Mouse (Mus musculus): ENCODE measurements around the gene Daam1. TPM values are rescaled to one million over a fixed set of nuclear protein-coding genes. Genes with fewer than 3 reads are reported as not detected.
A peak's percentile ranks its signal among the peaks of the same experiment; 100 is the strongest.

Daam1 gene
- polyA plus RNA-seq, 1 experiment from 2014 or later, result 10.4 TPM

GRCm38 (mm10) chr12:71995831-71996230, 165.0 kb downstream of the Daam1 start:
- WGBS, result 78% methylated on average over 8 of the region's 8 CpGs

GRCm38 (mm10) chr12:71996920-71997319, 166.0 kb downstream of the Daam1 start:
- WGBS, result 82% methylated on average over 2 of the region's 2 CpGs
- H3K36me3 ChIP-seq, result peaks cover 15% of the 10 kb centered on the region
- H3K4me3 ChIP-seq, result no peak overlapping the region
- H3K4me1 ChIP-seq, result no peaks in the 10 kb centered on the region
- no peaks in the 10 kb centered on the region for H3K27me3 ChIP-seq
- H3K27ac ChIP-seq, result no peak overlapping the region
- H3K9me3 ChIP-seq, result no peaks in the 10 kb centered on the region
- no peak for ATAC-seq (ENCODE audit: insufficient number of reproducible peaks, insufficient read depth, low FRiP score, low TSS enrichment, low read depth)
- H3K9ac ChIP-seq, result no peak overlapping the region
- no peak overlapping the region for H3K4me2 ChIP-seq

More at GRCm38 (mm10) chr12:71995831-71996230, 165.0 kb downstream of the Daam1 start:
- no peaks in the 10 kb centered on the region for H3K27me3 ChIP-seq
- peaks cover 22% of the 10 kb centered on the region for H3K36me3 ChIP-seq
- H3K27ac ChIP-seq, result no peak overlapping the region
- H3K9ac ChIP-seq, result no peak overlapping the region
- ATAC-seq (ENCODE audit: insufficient number of reproducible peaks, insufficient read depth, low FRiP score, low TSS enrichment, low read depth), result no peak
- no peak overlapping the region for H3K4me2 ChIP-seq
- H3K4me1 ChIP-seq, result no peaks in the 10 kb centered on the region
- H3K9me3 ChIP-seq, result no peaks in the 10 kb centered on the region
- H3K4me3 ChIP-seq, result no peak overlapping the region

- Histone ChIP-seq H3K9ac (no peak overlapping the region), H3K36me3 (peaks cover 13% of the 10 kb centered on the region), H3K27ac (no peak overlapping the region), H3K27me3 (no peaks in the 10 kb centered on the region), H3K9me3 (no peaks in the 10 kb centered on the region), H3K4me3 (no peak overlapping the region), H3K4me2 (no peak overlapping the region), H3K4me1 (no peaks in the 10 kb centered on the region)
- ATAC-seq (ENCODE audit: insufficient number of reproducible peaks, insufficient read depth, low FRiP score, low TSS enrichment, low read depth), result no peak
- WGBS, result 78% methylated on average over 4 of the region's 4 CpGs
These were observed 166.5 kb downstream of the Daam1 start for GRCm38 (mm10) chr12:71997364-71997763.

GRCm38 (mm10) chr12:71998653-71999052, 167.8 kb downstream of the Daam1 start:
- 67% methylated on average over 4 of the region's 4 CpGs for WGBS
- no peaks in the 10 kb centered on the region for H3K9me3 ChIP-seq
- no peak overlapping the region for H3K4me2 ChIP-seq
- H3K27me3 ChIP-seq, result no peaks in the 10 kb centered on the region
- ATAC-seq (ENCODE audit: insufficient number of reproducible peaks, insufficient read depth, low FRiP score, low TSS enrichment, low read depth), result no peak
- H3K4me1 ChIP-seq, result no peaks in the 10 kb centered on the region
- no peak overlapping the region for H3K27ac ChIP-seq
- H3K4me3 ChIP-seq, result no peak overlapping the region
- H3K9ac ChIP-seq, result no peak overlapping the region
- peaks cover 3% of the 10 kb centered on the region; the same call in 1 of the 2 replicates for H3K36me3 ChIP-seq

GRCm38 (mm10) chr12:71999671-72000070, 168.8 kb downstream of the Daam1 start:
- Histone ChIP-seq H3K9ac (no peak overlapping the region), H3K27me3 (no peaks in the 10 kb centered on the region), H3K27ac (no peak overlapping the region), H3K4me1 (no peaks in the 10 kb centered on the region), H3K9me3 (no peaks in the 10 kb centered on the region), H3K4me2 (no peak overlapping the region), H3K4me3 (no peak overlapping the region), H3K36me3 (no peaks in the 10 kb centered on the region)
- ATAC-seq (ENCODE audit: insufficient number of reproducible peaks, insufficient read depth, low FRiP score, low TSS enrichment, low read depth), result no peak
- WGBS, result 79% methylated on average over 2 of the region's 2 CpGs

- no peak overlapping the region for H3K9ac ChIP-seq
- H3K4me1 ChIP-seq, result no peaks in the 10 kb centered on the region
- WGBS, result 95% methylated on average over 1 of the region's 1 CpGs
- no peak overlapping the region for H3K27ac ChIP-seq
- no peaks in the 10 kb centered on the region for H3K27me3 ChIP-seq
- H3K4me3 ChIP-seq, result no peak overlapping the region
- ATAC-seq (ENCODE audit: insufficient number of reproducible peaks, insufficient read depth, low FRiP score, low TSS enrichment, low read depth), result no peak
- no peaks in the 10 kb centered on the region for H3K9me3 ChIP-seq
- no peaks in the 10 kb centered on the region for H3K36me3 ChIP-seq
- no peak overlapping the region for H3K4me2 ChIP-seq
These were observed 170.9 kb downstream of the Daam1 start for GRCm38 (mm10) chr12:72001811-72002210.

- H3K4me1 ChIP-seq, result no peaks in the 10 kb centered on the region
- H3K27ac ChIP-seq, result no peak overlapping the region
- no peak overlapping the region for H3K4me3 ChIP-seq
- no peak overlapping the region for H3K4me2 ChIP-seq
- no peak for ATAC-seq (ENCODE audit: insufficient number of reproducible peaks, insufficient read depth, low FRiP score, low TSS enrichment, low read depth)
- H3K27me3 ChIP-seq, result no peaks in the 10 kb centered on the region
- no peaks in the 10 kb centered on the region for H3K9me3 ChIP-seq
- 84% methylated on average over 3 of the region's 3 CpGs for WGBS
- no peaks in the 10 kb centered on the region for H3K36me3 ChIP-seq
- no peak overlapping the region for H3K9ac ChIP-seq
These were observed 174.4 kb downstream of the Daam1 start for GRCm38 (mm10) chr12:72005307-72005706.

GRCm38 (mm10) chr12:72007656-72008055, 176.8 kb downstream of the Daam1 start:
- H3K4me3 ChIP-seq, result no peak overlapping the region
- H3K36me3 ChIP-seq, result no peaks in the 10 kb centered on the region
- WGBS, result 84% methylated on average over 3 of the region's 3 CpGs

GRCm38 (mm10) chr12:72009051-72009902, 178.4 kb downstream of the Daam1 start:
- Histone ChIP-seq H3K27me3 (no peaks in the 10 kb centered on the region), H3K4me2 (no peak overlapping the region), H3K4me3 (no peak overlapping the region), H3K36me3 (no peaks in the 10 kb centered on the region), H3K9ac (no peak overlapping the region), H3K27ac (no peak overlapping the region), H3K9me3 (no peaks in the 10 kb centered on the region), H3K4me1 (peaks cover 12% of the 10 kb centered on the region)
- whole genome bisulfite sequencing, result 88% methylated on average over 13 of the region's 13 CpGs
- ATAC-seq (ENCODE audit: insufficient number of reproducible peaks, insufficient read depth, low FRiP score, low TSS enrichment, low read depth), result no peak

More at GRCm38 (mm10) chr12:72007656-72008055, 176.8 kb downstream of the Daam1 start:
- ATAC-seq (ENCODE audit: insufficient number of reproducible peaks, insufficient read depth, low FRiP score, low TSS enrichment, low read depth), result no peak
- no peaks in the 10 kb centered on the region for H3K27me3 ChIP-seq
- H3K4me1 ChIP-seq, result no peaks in the 10 kb centered on the region
- no peaks in the 10 kb centered on the region for H3K9me3 ChIP-seq
- no peak overlapping the region for H3K9ac ChIP-seq
- H3K27ac ChIP-seq, result no peak overlapping the region
- H3K4me2 ChIP-seq, result no peak overlapping the region

GRCm38 (mm10) chr12:72011404-72011803, 180.5 kb downstream of the Daam1 start:
- WGBS, result 94% methylated on average over 3 of the region's 3 CpGs
- no peak overlapping the region for H3K4me3 ChIP-seq

GRCm38 (mm10) chr12:72012126-72012525, 181.2 kb downstream of the Daam1 start:
- 85% methylated on average over 6 of the region's 6 CpGs for WGBS
- Histone ChIP-seq H3K4me1 (peaks cover 16% of the 10 kb centered on the region), H3K27ac (no peak overlapping the region), H3K9me3 (no peaks in the 10 kb centered on the region), H3K36me3 (no peaks in the 10 kb centered on the region), H3K4me2 (no peak overlapping the region), H3K27me3 (no peaks in the 10 kb centered on the region), H3K9ac (no peak overlapping the region), H3K4me3 (no peak overlapping the region)
- ATAC-seq (ENCODE audit: insufficient number of reproducible peaks, insufficient read depth, low FRiP score, low TSS enrichment, low read depth), result no peak

More at GRCm38 (mm10) chr12:72011404-72011803, 180.5 kb downstream of the Daam1 start:
- Histone ChIP-seq H3K27ac (no peak overlapping the region), H3K9me3 (no peaks in the 10 kb centered on the region), H3K4me2 (no peak overlapping the region), H3K9ac (no peak overlapping the region), H3K27me3 (no peaks in the 10 kb centered on the region), H3K36me3 (no peaks in the 10 kb centered on the region), H3K4me1 (peaks cover 16% of the 10 kb centered on the region)
- ATAC-seq (ENCODE audit: insufficient number of reproducible peaks, insufficient read depth, low FRiP score, low TSS enrichment, low read depth), result no peak

- H3K27ac ChIP-seq, result peak overlapping the region; percentile 71
- peak overlapping the region; percentile 37 for H3K4me2 ChIP-seq
- H3K4me3 ChIP-seq, result no peak overlapping the region
- peak overlapping the region; percentile 46; the same call in 1 of the 2 replicates for H3K9ac ChIP-seq
- H3K9me3 ChIP-seq, result no peaks in the 10 kb centered on the region
- ATAC-seq (ENCODE audit: insufficient number of reproducible peaks, insufficient read depth, low FRiP score, low TSS enrichment, low read depth), result no peak
- H3K27me3 ChIP-seq, result no peaks in the 10 kb centered on the region
- H3K36me3 ChIP-seq, result no peaks in the 10 kb centered on the region
- peaks cover 16% of the 10 kb centered on the region for H3K4me1 ChIP-seq
- 63% methylated on average over 13 of the region's 13 CpGs for WGBS
These were observed 183.0 kb downstream of the Daam1 start for GRCm38 (mm10) chr12:72013711-72014354.

Data from embryonic facial prominence, embryonic 13.5 days (tissue).